Mouse (Mus musculus) kidney, embryonic 16.5 days (tissue): Measurements from ENCODE around the gene Sun3. TPM values are rescaled to one million over a fixed set of nuclear protein-coding genes. Genes with fewer than 3 reads are reported as not detected.

Experiments
- polyA plus RNA-seq: library from polyadenylated mRNA; unstranded; fragments of >200 nt; fragmentation: Nextera tagmentation; extraction: Ambion mirVana; gene quantifications from 2 replicates; pipeline ENCODE4 v1.2.1, GENCODE M21; 2015

Gene Sun3
- polyA plus RNA-seq, 1 experiment from 2014 or later = 0.26 TPM

Other genes starting within 250 kb of the Sun3 start
- gene Pkd1l1, start 75.7 kb downstream of the Sun3 start, polyA plus RNA-seq = 0.13 and 0.45 TPM in 2 replicates
- gene Hus1, start 37.8 kb downstream of the Sun3 start, polyA plus RNA-seq = 20.5 and 23.3 TPM in 2 replicates
- 5.2 and 6.1 TPM in 2 replicates for gene Gm11992, start 397 bp downstream of the Sun3 start, polyA plus RNA-seq
- 16.0 and 16.1 TPM in 2 replicates for gene Upp1, start 69.1 kb upstream of the Sun3 start, polyA plus RNA-seq
- 0.35 and 0.36 TPM in 2 replicates for gene Abca13, start 143.0 kb upstream of the Sun3 start, polyA plus RNA-seq